Mouse (Mus musculus) naive thymus-derived CD4-positive, alpha-beta T cell, adult 5 months (primary cell): ENCODE data around the gene Olfr1466. TPM values are rescaled to one million over a fixed set of nuclear protein-coding genes. Genes with fewer than 3 reads are reported as not detected.

ENCODE experiments used
- polyA plus RNA-seq: library from polyadenylated mRNA; unstranded; fragments of 100-300 nt; shearing (Covaris generic); gene quantifications from one replicate; pipeline ENCODE4 v1.2.1, GENCODE M21; 2017

The Olfr1466 gene
- polyA plus RNA-seq = not detected

DNA sequence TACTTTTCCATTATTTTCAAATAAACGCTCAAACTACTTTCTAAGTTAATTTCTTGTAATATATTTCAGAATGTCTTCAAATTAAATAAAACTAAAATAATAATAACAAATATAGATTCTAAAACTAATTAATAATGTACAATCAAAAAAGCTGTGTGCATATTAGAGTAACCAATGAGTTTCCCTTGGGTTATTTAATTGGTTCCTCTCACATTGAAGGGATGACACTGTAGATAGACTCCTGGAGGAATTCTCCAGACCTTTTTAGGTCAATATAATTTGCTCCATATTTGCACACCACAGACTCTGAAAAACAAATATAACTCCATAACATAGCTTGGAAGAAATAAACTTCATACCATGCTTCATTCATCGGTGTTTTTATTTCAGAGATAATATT, at the start of gene Olfr1466:
Gene Olfr1466 (plus strand): TSS at position 301 of the 400 bp plus-strand sequence.

DNA sequence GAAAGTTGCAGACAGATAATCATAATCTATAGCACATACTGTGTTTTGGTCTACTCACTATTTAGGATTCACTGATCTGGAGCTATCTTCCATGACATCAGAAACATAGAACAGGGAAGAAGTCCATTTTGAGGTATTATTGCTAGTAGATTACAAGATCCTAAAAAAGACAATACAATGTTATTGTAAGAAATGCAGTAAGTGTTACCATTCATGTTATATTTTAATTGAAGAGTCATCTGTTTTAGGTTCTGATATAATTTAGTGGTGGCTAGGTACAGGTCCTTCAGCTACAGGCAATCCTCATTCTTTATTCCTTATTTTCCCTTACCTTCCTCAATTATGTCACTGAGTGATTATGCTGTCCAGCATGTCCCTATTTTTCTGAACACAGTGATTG, 23.2 kb upstream of the Olfr1466 start, which contains the start of gene Olfr1465:
Gene Olfr1465 (minus strand): TSS at position 101 of the 400 bp plus-strand sequence.

DNA sequence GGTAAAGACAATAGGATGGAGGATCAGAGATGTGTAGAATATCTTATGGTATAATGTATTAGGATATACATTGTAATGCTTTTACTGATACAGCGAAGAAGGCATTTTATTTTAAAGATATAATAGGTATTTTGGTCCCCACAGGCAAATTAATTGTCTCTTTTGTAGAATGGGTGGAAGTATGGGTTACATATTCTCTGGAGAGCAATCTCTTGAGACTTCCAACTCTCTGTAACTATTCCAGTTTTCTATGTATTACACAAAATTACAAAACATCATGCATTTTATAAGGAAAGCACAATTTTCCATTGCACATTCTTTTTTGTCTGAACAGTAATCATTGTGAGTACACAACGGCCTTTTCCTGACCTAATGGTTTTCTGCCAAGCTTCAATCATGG, 23.3 kb downstream of the Olfr1466 start, which contains the start of gene Olfr1467:
Gene Olfr1467 (plus strand): TSS at position 301 of the 400 bp plus-strand sequence.

Other genes starting within 250 kb of the Olfr1466 start
- gene Olfr1457, start 241.0 kb upstream of the Olfr1466 start, polyA plus RNA-seq = not detected
- not detected for gene Olfr1458, start 232.1 kb upstream of the Olfr1466 start, polyA plus RNA-seq
- gene Olfr1459, start 189.3 kb upstream of the Olfr1466 start, polyA plus RNA-seq = not detected
- not detected for gene Olfr1461, start 175.9 kb upstream of the Olfr1466 start, polyA plus RNA-seq
- gene Olfr1462, start 153.1 kb upstream of the Olfr1466 start, polyA plus RNA-seq = not detected
- not detected for gene Olfr1463, start 107.5 kb upstream of the Olfr1466 start, polyA plus RNA-seq
- gene Olfr1465, start 23.3 kb upstream of the Olfr1466 start, polyA plus RNA-seq = not detected
- not detected for gene Olfr1467, start 23.4 kb downstream of the Olfr1466 start, polyA plus RNA-seq
- gene Olfr1469, start 69.0 kb downstream of the Olfr1466 start, polyA plus RNA-seq = 0.39 TPM
- not detected for gene Olfr1471, start 104.5 kb downstream of the Olfr1466 start, polyA plus RNA-seq
- gene Olfr1472, start 117.2 kb downstream of the Olfr1466 start, polyA plus RNA-seq = not detected
- not detected for gene Olfr1474, start 130.7 kb downstream of the Olfr1466 start, polyA plus RNA-seq
- gene Olfr1475, start 141.3 kb downstream of the Olfr1466 start, polyA plus RNA-seq = not detected
- gene Olfr1477, start 161.7 kb downstream of the Olfr1466 start, polyA plus RNA-seq = 0.11 TPM
- not detected for gene Olfr1480, start 189.1 kb downstream of the Olfr1466 start, polyA plus RNA-seq
- gene Olfr1484, start 244.6 kb downstream of the Olfr1466 start, polyA plus RNA-seq = not detected